Mouse (Mus musculus): Measurements from ENCODE around the gene Prdm15. TPM values are rescaled to one million over a fixed set of nuclear protein-coding genes. Genes with fewer than 3 reads are reported as not detected.

Prdm15 gene
- polyA plus RNA-seq (2014; fragmentation: Nextera tagmentation; extraction: Ambion mirVana): 9.2 and 10.0 TPM in 2 replicates

GRCm38 (mm10) chr16:97851741-97852319 is at the start of gene Prdm15:
Prdm15 (minus strand) TSS chr16:97851850.
- DNase-seq (ENCODE audit: low spot score) (peak; percentile 85), ATAC-seq (ENCODE audit: low FRiP score) (peak; percentile 89)
- under 1% methylated on average over 25 of the region's 31 CpGs for WGBS
- Histone ChIP-seq H3K27ac (peak within 1 kb of the TSS; percentile 100), H3K4me3 (replicated peaks; ENCODE audit: low read length) (peak within 1 kb of the TSS; percentile 82), H3K36me3 (replicated peaks; ENCODE audit: control insufficient read depth, insufficient read depth) (no peaks in the 10 kb centered on the region; the same call in 1 of the 2 replicates), H3K9ac (peak within 1 kb of the TSS; percentile 96), H3K27me3 (ENCODE audit: control insufficient read depth, insufficient read depth, low read length) (no peaks in the 10 kb centered on the region), H3K9me3 (ENCODE audit: control insufficient read depth, low read length) (no peaks in the 10 kb centered on the region), H3K4me1 (replicated peaks; ENCODE audit: control insufficient read depth, insufficient read depth, low read length) (peaks cover 22% of the 10 kb centered on the region), H3K4me2 (replicated peaks) (peak within 1 kb of the TSS; percentile 75)

- H3K27me3 ChIP-seq (ENCODE audit: control insufficient read depth, insufficient read depth, low read length): no peaks in the 10 kb centered on the region
- ATAC-seq (ENCODE audit: low FRiP score): no peak
- no peak overlapping the region for H3K9ac ChIP-seq
- 73% methylated on average over 5 of the region's 5 CpGs for WGBS
- H3K27ac ChIP-seq: no peak overlapping the region
- no peak overlapping the region for H3K4me2 ChIP-seq (replicated peaks)
- DNase-seq (ENCODE audit: low spot score): no peak
- no peaks in the 10 kb centered on the region for H3K9me3 ChIP-seq (ENCODE audit: control insufficient read depth, low read length)
- H3K4me3 ChIP-seq (replicated peaks; ENCODE audit: low read length): no peak overlapping the region
- no peaks in the 10 kb centered on the region for H3K36me3 ChIP-seq (replicated peaks; ENCODE audit: control insufficient read depth, insufficient read depth)
- no peaks in the 10 kb centered on the region for H3K4me1 ChIP-seq (replicated peaks; ENCODE audit: control insufficient read depth, insufficient read depth, low read length)
Measured at GRCm38 (mm10) chr16:97897346-97898024, 45.8 kb upstream of the Prdm15 start.

DNA sequence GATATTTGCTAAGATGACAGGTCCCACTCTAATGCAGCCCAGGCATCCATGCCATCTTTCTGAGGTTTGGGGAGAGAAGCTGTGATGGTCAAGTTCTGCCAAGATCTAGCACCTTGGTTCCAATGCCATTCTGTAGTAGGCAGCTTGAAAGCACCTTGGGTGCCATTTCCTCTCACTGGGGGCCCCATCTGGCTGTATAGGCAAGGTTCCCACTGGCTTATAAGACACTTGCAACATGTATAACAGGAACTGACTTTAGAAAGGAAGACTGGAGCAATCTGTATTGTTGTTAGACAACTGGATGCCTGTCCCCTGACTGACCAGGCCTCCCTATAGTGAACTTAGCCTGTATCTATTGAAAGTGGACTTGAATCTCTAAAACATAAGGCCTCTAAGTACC is 36.1 kb upstream of the Prdm15 start:
- no peak overlapping the region for H3K27ac ChIP-seq
- no peak overlapping the region for H3K4me2 ChIP-seq (replicated peaks)
- no peaks in the 10 kb centered on the region for H3K9me3 ChIP-seq (ENCODE audit: control insufficient read depth, low read length)
- no peak overlapping the region for H3K4me3 ChIP-seq (replicated peaks; ENCODE audit: low read length)
- H3K9ac ChIP-seq: no peak overlapping the region
- no peaks in the 10 kb centered on the region for H3K4me1 ChIP-seq (replicated peaks; ENCODE audit: control insufficient read depth, insufficient read depth, low read length)
- H3K36me3 ChIP-seq (replicated peaks; ENCODE audit: control insufficient read depth, insufficient read depth): 0 out of 2 replicates have a peak, but pooled peaks cover 6% of the 10 kb centered on the region
- DNase-seq (ENCODE audit: low spot score) (no peak), ATAC-seq (ENCODE audit: low FRiP score) (no peak)
- no peaks in the 10 kb centered on the region for H3K27me3 ChIP-seq (ENCODE audit: control insufficient read depth, insufficient read depth, low read length)

- no peaks in the 10 kb centered on the region for H3K4me1 ChIP-seq (replicated peaks; ENCODE audit: control insufficient read depth, insufficient read depth, low read length)
- no peak for ATAC-seq (ENCODE audit: low FRiP score)
- H3K9ac ChIP-seq: no peak overlapping the region
- H3K36me3 ChIP-seq (replicated peaks; ENCODE audit: control insufficient read depth, insufficient read depth): 0 out of 2 replicates have a peak, but pooled peaks cover 6% of the 10 kb centered on the region
- H3K27me3 ChIP-seq (ENCODE audit: control insufficient read depth, insufficient read depth, low read length): no peaks in the 10 kb centered on the region
- 94% methylated on average over 1 of the region's 1 CpGs for WGBS
- no peak overlapping the region for H3K4me3 ChIP-seq (replicated peaks; ENCODE audit: low read length)
- H3K4me2 ChIP-seq (replicated peaks): no peak overlapping the region
- DNase-seq (ENCODE audit: low spot score): no peak
- no peaks in the 10 kb centered on the region for H3K9me3 ChIP-seq (ENCODE audit: control insufficient read depth, low read length)
- no peak overlapping the region for H3K27ac ChIP-seq
Measured at GRCm38 (mm10) chr16:97883696-97884095, 32.0 kb upstream of the Prdm15 start.

- no peaks in the 10 kb centered on the region for H3K4me1 ChIP-seq (replicated peaks; ENCODE audit: control insufficient read depth, insufficient read depth, low read length)
- no peaks in the 10 kb centered on the region for H3K9me3 ChIP-seq (ENCODE audit: control insufficient read depth, low read length)
- no peak overlapping the region for H3K27ac ChIP-seq
- no peak overlapping the region for H3K4me3 ChIP-seq (replicated peaks; ENCODE audit: low read length)
- H3K9ac ChIP-seq: no peak overlapping the region
- H3K36me3 ChIP-seq (replicated peaks; ENCODE audit: control insufficient read depth, insufficient read depth): 0 out of 2 replicates have a peak, but pooled peaks cover 6% of the 10 kb centered on the region
- no peaks in the 10 kb centered on the region for H3K27me3 ChIP-seq (ENCODE audit: control insufficient read depth, insufficient read depth, low read length)
- ATAC-seq (ENCODE audit: low FRiP score) (no peak), DNase-seq (ENCODE audit: low spot score) (no peak)
- H3K4me2 ChIP-seq (replicated peaks): no peak overlapping the region
Measured at GRCm38 (mm10) chr16:97882891-97883290, 31.2 kb upstream of the Prdm15 start.

- H3K36me3 ChIP-seq (replicated peaks; ENCODE audit: control insufficient read depth, insufficient read depth): peaks cover 17% of the 10 kb centered on the region
- no peak for ATAC-seq (ENCODE audit: low FRiP score)
- H3K4me2 ChIP-seq (replicated peaks): no peak overlapping the region
- 78% methylated on average over 1 of the region's 1 CpGs for WGBS
- H3K9me3 ChIP-seq (ENCODE audit: control insufficient read depth, low read length): no peaks in the 10 kb centered on the region
- no peak for DNase-seq (ENCODE audit: low spot score)
- H3K27ac ChIP-seq: no peak overlapping the region
- H3K27me3 ChIP-seq (ENCODE audit: control insufficient read depth, insufficient read depth, low read length): no peaks in the 10 kb centered on the region
- no peak overlapping the region for H3K4me3 ChIP-seq (replicated peaks; ENCODE audit: low read length)
- H3K4me1 ChIP-seq (replicated peaks; ENCODE audit: control insufficient read depth, insufficient read depth, low read length): no peaks in the 10 kb centered on the region
- no peak overlapping the region for H3K9ac ChIP-seq
Measured at GRCm38 (mm10) chr16:97879134-97879533, 27.5 kb upstream of the Prdm15 start.

- Histone ChIP-seq H3K36me3 (replicated peaks; ENCODE audit: control insufficient read depth, insufficient read depth) (peaks cover 27% of the 10 kb centered on the region), H3K4me2 (replicated peaks) (no peak overlapping the region), H3K4me1 (replicated peaks; ENCODE audit: control insufficient read depth, insufficient read depth, low read length) (no peaks in the 10 kb centered on the region), H3K9me3 (ENCODE audit: control insufficient read depth, low read length) (no peaks in the 10 kb centered on the region), H3K9ac (no peak overlapping the region), H3K4me3 (replicated peaks; ENCODE audit: low read length) (no peak overlapping the region), H3K27me3 (ENCODE audit: control insufficient read depth, insufficient read depth, low read length) (no peaks in the 10 kb centered on the region), H3K27ac (no peak overlapping the region)
- 91% methylated on average over 3 of the region's 3 CpGs for WGBS
- ATAC-seq (ENCODE audit: low FRiP score) (no peak), DNase-seq (ENCODE audit: low spot score) (no peak)
Measured at GRCm38 (mm10) chr16:97877502-97877901, 25.9 kb upstream of the Prdm15 start.

GRCm38 (mm10) chr16:97875101-97875500 is 23.5 kb upstream of the Prdm15 start:
- Histone ChIP-seq H3K4me2 (replicated peaks) (no peak overlapping the region), H3K27ac (no peak overlapping the region), H3K36me3 (replicated peaks; ENCODE audit: control insufficient read depth, insufficient read depth) (peaks cover 27% of the 10 kb centered on the region), H3K4me1 (replicated peaks; ENCODE audit: control insufficient read depth, insufficient read depth, low read length) (no peaks in the 10 kb centered on the region), H3K9ac (no peak overlapping the region), H3K4me3 (replicated peaks; ENCODE audit: low read length) (no peak overlapping the region), H3K27me3 (ENCODE audit: control insufficient read depth, insufficient read depth, low read length) (no peaks in the 10 kb centered on the region), H3K9me3 (ENCODE audit: control insufficient read depth, low read length) (no peaks in the 10 kb centered on the region)
- ATAC-seq (ENCODE audit: low FRiP score): no peak
- 89% methylated on average over 4 of the region's 4 CpGs for WGBS
- DNase-seq (ENCODE audit: low spot score): no peak

DNA sequence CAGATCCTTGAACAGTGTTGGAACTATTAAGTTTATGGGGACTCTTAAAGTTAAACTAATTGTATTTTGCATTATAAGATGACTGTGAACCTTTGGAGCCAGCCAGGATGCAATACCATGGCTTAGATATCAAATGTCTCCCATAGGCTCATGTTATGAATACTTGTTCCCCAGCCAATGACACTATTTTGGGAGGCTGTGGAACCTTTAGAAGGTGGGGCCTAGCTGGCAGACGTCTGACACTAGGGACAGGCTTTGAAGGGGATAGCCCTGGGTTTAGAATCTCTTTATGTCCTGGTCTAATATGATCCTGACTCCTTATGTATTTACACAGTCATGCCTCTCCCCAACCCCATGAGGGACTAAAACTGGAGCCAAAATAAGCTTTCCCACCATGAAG is 22.7 kb upstream of the Prdm15 start:
- H3K4me3 ChIP-seq (replicated peaks; ENCODE audit: low read length): no peak overlapping the region
- peaks cover 27% of the 10 kb centered on the region for H3K36me3 ChIP-seq (replicated peaks; ENCODE audit: control insufficient read depth, insufficient read depth)
- WGBS: 74% methylated on average over 1 of the region's 1 CpGs
- H3K9me3 ChIP-seq (ENCODE audit: control insufficient read depth, low read length): no peaks in the 10 kb centered on the region
- no peak for ATAC-seq (ENCODE audit: low FRiP score)
- no peak overlapping the region for H3K27ac ChIP-seq
- DNase-seq (ENCODE audit: low spot score): no peak
- H3K4me2 ChIP-seq (replicated peaks): no peak overlapping the region
- H3K27me3 ChIP-seq (ENCODE audit: control insufficient read depth, insufficient read depth, low read length): no peaks in the 10 kb centered on the region
- no peaks in the 10 kb centered on the region for H3K4me1 ChIP-seq (replicated peaks; ENCODE audit: control insufficient read depth, insufficient read depth, low read length)
- no peak overlapping the region for H3K9ac ChIP-seq

Data from hindbrain, embryonic 14.5 days (tissue).